11 mouse cellular contexts compared by ENCODE assay signal in the genomic region with DNA sequence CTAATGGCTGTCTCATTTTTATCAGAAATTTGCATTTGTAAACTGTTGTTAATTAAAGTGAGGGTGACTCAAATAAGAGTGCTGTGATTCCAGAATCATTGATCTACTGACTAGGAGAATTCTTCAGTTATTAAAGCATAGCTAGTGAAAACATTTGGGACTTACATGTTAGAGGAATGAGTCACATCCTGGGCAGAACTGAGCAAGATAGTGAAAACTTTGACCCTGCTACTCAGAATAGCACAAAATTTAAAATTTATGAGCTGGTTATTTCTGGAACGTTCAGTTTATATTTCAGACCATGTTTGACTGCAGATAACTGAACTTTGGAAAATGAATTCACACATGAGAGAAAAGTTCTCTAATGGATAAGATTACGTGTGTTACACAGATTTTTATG.
"Had no signal": no experiment of that assay in that cellular context is flagged by ENCODE, and none has a peak within 500 bp of the region (broad histone marks: within the 10 kb centered on the region; RNA-seq: fewer than 3 reads in every experiment).

No protein-coding gene starts in this region.

- H3K36me3 ChIP-seq: limb, embryonic 13.5 days; midbrain, embryonic 13.5 days; neural tube, embryonic 15.5 days had no signal

- H3K27ac ChIP-seq: layer of hippocampus, adult 2 months; limb, embryonic 13.5 days; liver, embryonic 14.5 days; midbrain, embryonic 13.5 days; neural tube, embryonic 15.5 days; stomach, postnatal 0 days had no signal

- H3K27me3 ChIP-seq: limb, embryonic 13.5 days; midbrain, embryonic 13.5 days; neural tube, embryonic 15.5 days had no signal

- H3K4me2 ChIP-seq: limb, embryonic 13.5 days; midbrain, embryonic 13.5 days; neural tube, embryonic 15.5 days had no signal

- H3K4me1 ChIP-seq: limb, embryonic 13.5 days; midbrain, embryonic 13.5 days; neural tube, embryonic 15.5 days had no signal

- H3K9ac ChIP-seq: limb, embryonic 13.5 days; liver, embryonic 14.5 days; midbrain, embryonic 13.5 days; neural tube, embryonic 15.5 days had no signal

- DNase-seq: kidney, adult 9 months; kidney, postnatal 4 days; left cerebral cortex, postnatal 4 days; lung, adult 18-20 months; thymus, postnatal 14 days had no signal

- H3K9me3 ChIP-seq: limb, embryonic 13.5 days; midbrain, embryonic 13.5 days; neural tube, embryonic 15.5 days had no signal

- H3K4me3 ChIP-seq: layer of hippocampus, adult 2 months; limb, embryonic 13.5 days; midbrain, embryonic 13.5 days; neural tube, embryonic 15.5 days had no signal

- ATAC-seq: midbrain, embryonic 13.5 days had no signal
